Mouse (Mus musculus): Measurements from ENCODE around the gene Furin.

GRCm38 (mm10) chr7:80439032-80439760 is 34.0 kb upstream of the Furin start:
- TF ChIP-seq TAL1 (IDR thresholded peaks at IDR 0.05; ENCODE audit: low read length), result no peak
- no peak for TF ChIP-seq GATA1 (IDR thresholded peaks at IDR 0.05; ENCODE audit: low read length)

Measured in erythroblast, embryonic 14.5 days (primary cell).